Comparison of ENCODE assay signal across 28 mouse cellular contexts in the genomic region with DNA sequence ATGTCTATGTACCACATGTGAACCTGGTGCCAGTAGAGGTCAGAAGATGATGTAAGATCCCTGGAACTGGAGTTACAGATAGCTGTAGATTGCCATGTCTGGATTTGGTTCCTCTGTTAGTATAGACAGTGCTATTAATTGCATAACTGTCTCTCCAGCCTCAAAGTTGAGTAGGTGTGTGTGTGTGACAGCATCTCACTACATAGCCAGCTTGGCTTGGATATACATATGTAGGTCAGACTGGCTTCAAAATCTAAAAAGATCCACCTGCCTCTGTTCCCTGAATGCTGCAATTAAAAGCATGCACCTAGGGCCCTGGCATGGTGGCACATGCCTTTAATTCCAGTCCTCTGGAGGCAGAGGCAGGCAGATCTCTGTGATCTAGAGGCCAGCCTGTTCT. TPM values are rescaled to one million over a fixed set of nuclear protein-coding genes. Genes with fewer than 3 reads are reported as not detected.
"Had no signal": no experiment of that assay in that cellular context is flagged by ENCODE, and none has a peak within 500 bp of the region (broad histone marks: within the 10 kb centered on the region; RNA-seq: fewer than 3 reads in every experiment).

No protein-coding gene starts in this region.

- ATAC-seq: lung, postnatal 0 days; midbrain, embryonic 13.5 days; midbrain, embryonic 15.5 days had no signal

- H3K9me3 ChIP-seq: lung, embryonic 15.5 days; megakaryocyte, embryonic 14.5 days; midbrain, embryonic 15.5 days; neural tube, embryonic 15.5 days had no signal

- H3K36me3 ChIP-seq: lung, embryonic 15.5 days; midbrain, embryonic 13.5 days; midbrain, embryonic 15.5 days; neural tube, embryonic 13.5 days; neural tube, embryonic 15.5 days had no signal

- H3K4me3 ChIP-seq: lung, embryonic 15.5 days; megakaryocyte, embryonic 14.5 days; midbrain, embryonic 13.5 days; midbrain, embryonic 15.5 days; neural tube, embryonic 13.5 days; neural tube, embryonic 15.5 days had no signal

- DNase-seq: lung, adult 2 months; lung, postnatal 14 days; lung, postnatal 36 days; retina, postnatal 1 day; right cerebral cortex, adult 18-20 months; right cerebral cortex, postnatal 25 days; right cerebral cortex, postnatal 4 days; spleen, adult 18-20 months; thymus, adult 18-20 months; thymus, postnatal 14 days; thymus, postnatal 36 days had no signal

- H3K4me1 ChIP-seq: lung, embryonic 15.5 days; megakaryocyte, embryonic 14.5 days; midbrain, embryonic 13.5 days; midbrain, embryonic 15.5 days; neural tube, embryonic 13.5 days; neural tube, embryonic 15.5 days had no signal

- H3K27me3 ChIP-seq: lung, embryonic 15.5 days; megakaryocyte, embryonic 14.5 days; midbrain, embryonic 13.5 days; midbrain, embryonic 15.5 days; neural tube, embryonic 13.5 days; neural tube, embryonic 15.5 days had no signal

- H3K27ac ChIP-seq: lung, embryonic 15.5 days; macrophage; midbrain, embryonic 13.5 days; midbrain, embryonic 15.5 days; neural tube, embryonic 13.5 days; neural tube, embryonic 15.5 days had no signal

RNA-seq across cellular contexts. Expression of a gene that starts 4.6 kb away (rescaled TPM):
- total RNA-seq: megakaryocyte progenitor cell, adult 5-6 weeks; midbrain, postnatal 0 days; monocyte, adult 5-6 weeks had no signal
- polyA plus RNA-seq: lung, adult 2 months; lung, embryonic 15.5 days; lung, postnatal 0 days; macrophage; midbrain, embryonic 11.5 days; midbrain, embryonic 13.5 days; midbrain, embryonic 15.5 days; midbrain, postnatal 0 days; neural tube, embryonic 11.5 days; neural tube, embryonic 13.5 days; neural tube, embryonic 15.5 days; small intestine, adult 2 months; stomach, embryonic 14.5 days; stomach, embryonic 16.5 days; thymus, postnatal 0 days had no signal
